Comparison of ENCODE assay signal across 24 mouse cellular contexts in the genomic region with DNA sequence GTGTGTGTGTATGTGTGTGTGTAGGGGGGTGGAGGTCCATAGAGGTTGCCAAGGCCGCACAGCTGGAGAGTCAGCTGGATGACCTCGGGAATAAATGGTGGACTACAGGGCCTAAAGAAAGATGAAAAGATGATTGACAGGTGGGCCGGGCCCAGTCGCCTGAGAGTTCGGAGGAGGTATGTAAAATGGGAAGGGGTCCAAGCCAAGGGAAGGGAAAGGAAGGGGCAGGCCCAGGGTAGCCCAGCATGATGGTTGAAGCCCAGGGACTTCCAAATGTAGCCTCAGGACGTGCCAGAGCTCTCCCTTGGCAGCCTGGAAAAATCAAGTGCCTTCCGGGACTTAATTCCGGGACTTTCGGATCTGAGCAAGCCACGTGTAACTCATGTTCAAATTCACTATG. TPM values are rescaled to one million over a fixed set of nuclear protein-coding genes. Genes with fewer than 3 reads are reported as not detected.
DNase-seq lines count a peak whose midpoint lies in the region; ATAC-seq and TF ChIP-seq lines count a peak whose summit lies in the region.
"Had no signal": no experiment of that assay in that cellular context is flagged by ENCODE, and none has a peak within 500 bp of the region (broad histone marks: within the 10 kb centered on the region; RNA-seq: fewer than 3 reads in every experiment).

No protein-coding gene starts in this region.

- H3K4me2 ChIP-seq in forebrain, postnatal 0 days (ENCODE audit: low read depth) = no peak overlapping the region
- H3K4me2 ChIP-seq in forebrain, embryonic 14.5 days (ENCODE audit: low read length) = no peak overlapping the region
- H3K4me2 ChIP-seq in intestine, embryonic 16.5 days (ENCODE audit: low read depth, low read length) = no peak overlapping the region
- H3K4me2 ChIP-seq in intestine, embryonic 15.5 days (replicated peaks) = no peak overlapping the region
- H3K4me2 ChIP-seq in hindbrain, postnatal 0 days (ENCODE audit: low read depth, low read length) = no peak overlapping the region
- H3K4me2 ChIP-seq: embryonic facial prominence, embryonic 13.5 days; heart, embryonic 12.5 days; liver, embryonic 12.5 days; stomach, embryonic 15.5 days had no signal

- no peak overlapping the region for H3K9ac ChIP-seq in forebrain, postnatal 0 days
- H3K9ac ChIP-seq in forebrain, embryonic 14.5 days (ENCODE audit: low read length) = no peak overlapping the region
- H3K9ac ChIP-seq in intestine, embryonic 16.5 days (ENCODE audit: low read depth, low read length) = 0 out of 2 replicates have a peak overlapping the region, but pooled peaks have one; percentile 8
- no peak overlapping the region for H3K9ac ChIP-seq in intestine, embryonic 15.5 days
- H3K9ac ChIP-seq in hindbrain, postnatal 0 days (replicated peaks; ENCODE audit: low read length) = no peak overlapping the region
- H3K9ac ChIP-seq: embryonic facial prominence, embryonic 13.5 days; heart, embryonic 12.5 days; liver, embryonic 12.5 days; stomach, embryonic 15.5 days had no signal

- TF ChIP-seq CTCF in forebrain, postnatal 0 days (IDR thresholded peaks at IDR 0.05; ENCODE audit: low read depth) = no peak
- no peak for TF ChIP-seq CTCF in hindbrain, postnatal 0 days (IDR thresholded peaks at IDR 0.05; ENCODE audit: low read depth)
- no peak for TF ChIP-seq CTCF in small intestine, adult 2 months (IDR thresholded peaks at IDR 0.05; ENCODE audit: extremely low read depth, insufficient read length, insufficient replicate concordance, low read depth, low read length)

- H3K27ac ChIP-seq in forebrain, postnatal 0 days (ENCODE audit: low read depth, low read length) = 0 out of 2 replicates have a peak overlapping the region, but pooled peaks have one; percentile 10
- H3K27ac ChIP-seq in forebrain, embryonic 14.5 days (ENCODE audit: low read depth, low read length) = no peak overlapping the region
- peak overlapping the region; percentile 35 for H3K27ac ChIP-seq in intestine, embryonic 16.5 days (ENCODE audit: low read length)
- no peak overlapping the region for H3K27ac ChIP-seq in intestine, embryonic 15.5 days
- no peak overlapping the region for H3K27ac ChIP-seq in hindbrain, postnatal 0 days
- peak overlapping the region; percentile 86 for H3K27ac ChIP-seq in small intestine, adult 2 months (ENCODE audit: insufficient read depth, low read depth, low read length)
- H3K27ac ChIP-seq: embryonic facial prominence, embryonic 13.5 days; forebrain, embryonic 10.5 days; gastrocnemius, adult 2 months; heart, adult 2 months; liver, embryonic 12.5 days had no signal

- peaks cover 9% of the 10 kb centered on the region for H3K4me1 ChIP-seq in forebrain, postnatal 0 days (ENCODE audit: insufficient read depth)
- peaks cover 9% of the 10 kb centered on the region for H3K4me1 ChIP-seq in forebrain, embryonic 14.5 days (ENCODE audit: control insufficient read depth, insufficient read depth, low read length)
- peaks cover 51% of the 10 kb centered on the region for H3K4me1 ChIP-seq in intestine, embryonic 16.5 days (ENCODE audit: control insufficient read depth, insufficient read depth, low read length)
- peaks cover 39% of the 10 kb centered on the region for H3K4me1 ChIP-seq in intestine, embryonic 15.5 days (replicated peaks)
- peaks cover 12% of the 10 kb centered on the region for H3K4me1 ChIP-seq in hindbrain, postnatal 0 days (ENCODE audit: insufficient read depth, low read length)
- peaks cover 64% of the 10 kb centered on the region for H3K4me1 ChIP-seq in small intestine, adult 2 months (ENCODE audit: control insufficient read depth, insufficient read depth, insufficient read length, low read length)

- H3K27me3 ChIP-seq in forebrain, postnatal 0 days (ENCODE audit: insufficient read depth, low read length) = no peaks in the 10 kb centered on the region
- no peaks in the 10 kb centered on the region for H3K27me3 ChIP-seq in forebrain, embryonic 14.5 days (replicated peaks; ENCODE audit: control insufficient read depth, insufficient read depth, low read length)
- H3K27me3 ChIP-seq in intestine, embryonic 16.5 days (replicated peaks; ENCODE audit: control insufficient read depth, insufficient read depth, low read length) = no peaks in the 10 kb centered on the region
- no peaks in the 10 kb centered on the region for H3K27me3 ChIP-seq in intestine, embryonic 15.5 days (replicated peaks)
- H3K27me3 ChIP-seq in hindbrain, postnatal 0 days (ENCODE audit: insufficient read depth, low read length) = no peaks in the 10 kb centered on the region
- H3K27me3 ChIP-seq in small intestine, adult 2 months (ENCODE audit: control insufficient read depth, insufficient read depth, low read length) = no peaks in the 10 kb centered on the region
- H3K27me3 ChIP-seq: embryonic facial prominence, embryonic 13.5 days; heart, embryonic 12.5 days; liver, embryonic 12.5 days; stomach, embryonic 15.5 days had no signal

- no peak; the same call in 1 of the 2 replicates for ATAC-seq in forebrain, postnatal 0 days
- no peak for ATAC-seq in forebrain, embryonic 14.5 days
- ATAC-seq in intestine, embryonic 16.5 days = no peak
- no peak for ATAC-seq in intestine, embryonic 15.5 days
- ATAC-seq in hindbrain, postnatal 0 days = peak; percentile 50

- H3K36me3 ChIP-seq in forebrain, postnatal 0 days (ENCODE audit: insufficient read depth) = peaks cover 29% of the 10 kb centered on the region
- H3K36me3 ChIP-seq in forebrain, embryonic 14.5 days (ENCODE audit: control insufficient read depth, insufficient read depth, low read length) = peaks cover 40% of the 10 kb centered on the region
- H3K36me3 ChIP-seq in intestine, embryonic 16.5 days (ENCODE audit: control insufficient read depth, insufficient read depth, low read length) = peaks cover 15% of the 10 kb centered on the region
- peaks cover 29% of the 10 kb centered on the region for H3K36me3 ChIP-seq in intestine, embryonic 15.5 days
- H3K36me3 ChIP-seq in hindbrain, postnatal 0 days (ENCODE audit: insufficient read depth, low read length) = peaks cover 18% of the 10 kb centered on the region; the same call in 1 of the 2 replicates
- peaks cover 35% of the 10 kb centered on the region for H3K36me3 ChIP-seq in small intestine, adult 2 months (ENCODE audit: control insufficient read depth, insufficient read depth, low read length)

- H3K9me3 ChIP-seq in forebrain, postnatal 0 days (ENCODE audit: low read length) = no peaks in the 10 kb centered on the region
- H3K9me3 ChIP-seq in forebrain, embryonic 14.5 days (replicated peaks; ENCODE audit: control insufficient read depth, low read length) = no peaks in the 10 kb centered on the region
- H3K9me3 ChIP-seq in intestine, embryonic 16.5 days (ENCODE audit: control insufficient read depth, low read length) = no peaks in the 10 kb centered on the region
- no peaks in the 10 kb centered on the region for H3K9me3 ChIP-seq in intestine, embryonic 15.5 days
- no peaks in the 10 kb centered on the region for H3K9me3 ChIP-seq in hindbrain, postnatal 0 days (ENCODE audit: low read length)
- H3K9me3 ChIP-seq: embryonic facial prominence, embryonic 13.5 days; forebrain, embryonic 10.5 days; liver, embryonic 12.5 days; megakaryocyte, embryonic 14.5 days; stomach, embryonic 15.5 days had no signal

- WGBS in forebrain, postnatal 0 days = 38% methylated on average over 10 of the region's 10 CpGs
- 55% methylated on average over 10 of the region's 10 CpGs for WGBS in forebrain, embryonic 14.5 days
- 78% methylated on average over 10 of the region's 10 CpGs for WGBS in intestine, embryonic 16.5 days
- 78% methylated on average over 10 of the region's 10 CpGs for WGBS in intestine, embryonic 15.5 days
- 21% methylated on average over 10 of the region's 10 CpGs for WGBS in hindbrain, postnatal 0 days
- 34% methylated on average over 10 of the region's 10 CpGs for WGBS in small intestine, adult 2 months

- DNase-seq in forebrain, postnatal 0 days = no peak
- DNase-seq in forebrain, embryonic 14.5 days (ENCODE audit: low spot score) = no peak
- DNase-seq in hindbrain, postnatal 0 days (ENCODE audit: low spot score) = peak; percentile 46
- DNase-seq: B cell, adult 2 months; cerebellum, adult 11 months; gastrocnemius, adult 2 months; gastrocnemius, postnatal 36 days; heart, adult 2 months; kidney, adult 9 months; kidney, postnatal 10 days; layer of hippocampus, postnatal 36 days; left cerebral cortex, postnatal 4 days; lung, adult 18-20 months; lung, postnatal 4 days; right cerebral cortex, postnatal 14 days had no signal

- no peak overlapping the region for H3K4me3 ChIP-seq in forebrain, postnatal 0 days (ENCODE audit: low read depth, low read length)
- no peak overlapping the region for H3K4me3 ChIP-seq in forebrain, embryonic 14.5 days (ENCODE audit: low read depth, low read length)
- no peak overlapping the region for H3K4me3 ChIP-seq in intestine, embryonic 16.5 days (ENCODE audit: low read length)
- no peak overlapping the region for H3K4me3 ChIP-seq in intestine, embryonic 15.5 days (replicated peaks)
- no peak overlapping the region for H3K4me3 ChIP-seq in hindbrain, postnatal 0 days (ENCODE audit: low read length)
- peak overlapping the region; percentile 41 for H3K4me3 ChIP-seq in small intestine, adult 2 months (ENCODE audit: low read depth, low read length)
- H3K4me3 ChIP-seq: embryonic facial prominence, embryonic 13.5 days; forebrain, embryonic 10.5 days; gastrocnemius, adult 2 months; heart, adult 2 months; heart, embryonic 12.5 days; liver, embryonic 12.5 days; megakaryocyte, embryonic 14.5 days; stomach, embryonic 15.5 days had no signal

- TF ChIP-seq POLR2A in small intestine, adult 2 months (IDR thresholded peaks at IDR 0.05; ENCODE audit: low read depth, low read length) = no peak

RNA-seq across cellular contexts. Expression of a gene that starts 6.0 kb away (rescaled TPM):
- 49.7 and 51.5 TPM in 2 replicates for total RNA-seq in forebrain, postnatal 0 days (2014; rRNA removed)
- polyA plus RNA-seq in forebrain, postnatal 0 days (2015; fragmentation: Nextera tagmentation; extraction: Ambion mirVana) = 36.3 and 38.7 TPM in 2 replicates
- 34.7 and 41.4 TPM in 2 replicates for polyA plus RNA-seq in forebrain, embryonic 14.5 days (2014; fragmentation: Nextera tagmentation; extraction: Ambion mirVana)
- 38.1 and 44.6 TPM in 2 replicates for polyA plus RNA-seq in intestine, embryonic 16.5 days (2015; fragmentation: Nextera tagmentation; extraction: Ambion mirVana)
- polyA plus RNA-seq in intestine, embryonic 15.5 days (2015; fragmentation: Nextera tagmentation; extraction: Ambion mirVana) = 32.6 and 36.4 TPM in 2 replicates
- total RNA-seq in hindbrain, postnatal 0 days (2014; rRNA removed) = 48.9 and 52.5 TPM in 2 replicates
- polyA plus RNA-seq in hindbrain, postnatal 0 days (2015; fragmentation: Nextera tagmentation; extraction: Ambion mirVana) = 28.0 and 28.3 TPM in 2 replicates
- 98.0 and 283 TPM in 2 replicates for polyA plus RNA-seq in small intestine, adult 2 months (2012; rRNA removed)

RNA-seq across cellular contexts. Expression of a gene that starts 17.3 kb away (rescaled TPM):
- total RNA-seq in forebrain, postnatal 0 days (2014; rRNA removed) = 11.7 and 14.1 TPM in 2 replicates
- 4.6 and 6.2 TPM in 2 replicates for polyA plus RNA-seq in forebrain, postnatal 0 days (2015; fragmentation: Nextera tagmentation; extraction: Ambion mirVana)
- 4.4 and 5.4 TPM in 2 replicates for polyA plus RNA-seq in forebrain, embryonic 14.5 days (2014; fragmentation: Nextera tagmentation; extraction: Ambion mirVana)
- polyA plus RNA-seq in intestine, embryonic 16.5 days (2015; fragmentation: Nextera tagmentation; extraction: Ambion mirVana) = 7.7 and 9.9 TPM in 2 replicates
- 12.3 and 13.1 TPM in 2 replicates for polyA plus RNA-seq in intestine, embryonic 15.5 days (2015; fragmentation: Nextera tagmentation; extraction: Ambion mirVana)
- 24.7 and 31.0 TPM in 2 replicates for total RNA-seq in hindbrain, postnatal 0 days (2014; rRNA removed)
- 6.5 and 6.6 TPM in 2 replicates for polyA plus RNA-seq in hindbrain, postnatal 0 days (2015; fragmentation: Nextera tagmentation; extraction: Ambion mirVana)
- polyA plus RNA-seq in small intestine, adult 2 months (2012; rRNA removed) = 62.5 and 88.1 TPM in 2 replicates

Comparison
In these comparisons a context has a peak if more than half of its experiments do, and no peak if none do; other contexts are left out.
1. H3K27ac ChIP-seq: peak in forebrain, postnatal 0 days (single experiment), intestine, embryonic 16.5 days (single experiment) and small intestine, adult 2 months (single experiment); none in forebrain, embryonic 14.5 days (single experiment), intestine, embryonic 15.5 days (single experiment) and hindbrain, postnatal 0 days (single experiment).